Mouse (Mus musculus): ENCODE measurements at regions not wholly inside any gene's neighbourhood (a gene's known extent, or its start where the extent isn't known, plus 50 kb on each side); places are given as distances from the start of the nearest gene placed in this dataset.

- ChIA-PET CTCF (interaction anchor here (1.8 to 2.8 kb wide), 3 partner anchors 10 to 27 kb away, joined by 4 to 7 read pairs (median 4); no protein-coding TSS in a partner anchor), POLR2A (no interaction called here)
- no peak for DNase-seq (ENCODE audit: low read depth, low spot score)
- no peak for TF ChIP-seq CTCF (IDR thresholded peaks at IDR 0.05)
- in situ Hi-C loops (cut with MboI; ENCODE audit: low pct_unique_long_range_greater_than_20kb): no loop called here
- peak; percentile 82 for ATAC-seq
- no peaks in the 10 kb centered on the region for H3K27me3 ChIP-seq
Measured at GRCm38 (mm10) chr3:49686182-49686895, 70.8 kb downstream of the Pcdh18 start.

GRCm38 (mm10) chr3:49674921-49675320 is 82.2 kb downstream of the Pcdh18 start:
- POLR2A ChIA-PET: no interaction called here
- no peak for TF ChIP-seq CTCF (IDR thresholded peaks at IDR 0.05)
- CTCF ChIA-PET: interaction anchor here (1.6 kb wide), 1 partner anchor 10 kb away, joined by 7 read pairs; no protein-coding TSS in a partner anchor
- no peak for DNase-seq (ENCODE audit: low read depth, low spot score)
- ATAC-seq: peak; percentile 84
- H3K27me3 ChIP-seq: no peaks in the 10 kb centered on the region
- in situ Hi-C loops (cut with MboI; ENCODE audit: low pct_unique_long_range_greater_than_20kb): no loop called here

- ChIA-PET POLR2A (interaction anchor here (1.1 kb wide), 1 partner anchor 10 kb away, joined by 3 read pairs; no protein-coding TSS in a partner anchor), CTCF (interaction anchor here (1.5 kb wide), 1 partner anchor 24 kb away, joined by 3 read pairs; no protein-coding TSS in a partner anchor)
- no peak for ATAC-seq
- in situ Hi-C loops (cut with MboI; ENCODE audit: low pct_unique_long_range_greater_than_20kb): no loop called here
- no peaks in the 10 kb centered on the region for H3K27me3 ChIP-seq
- no peak for TF ChIP-seq CTCF (IDR thresholded peaks at IDR 0.05)
- DNase-seq (ENCODE audit: low read depth, low spot score): no peak
Measured at GRCm38 (mm10) chr3:49672685-49673184, 84.4 kb downstream of the Pcdh18 start.

DNA sequence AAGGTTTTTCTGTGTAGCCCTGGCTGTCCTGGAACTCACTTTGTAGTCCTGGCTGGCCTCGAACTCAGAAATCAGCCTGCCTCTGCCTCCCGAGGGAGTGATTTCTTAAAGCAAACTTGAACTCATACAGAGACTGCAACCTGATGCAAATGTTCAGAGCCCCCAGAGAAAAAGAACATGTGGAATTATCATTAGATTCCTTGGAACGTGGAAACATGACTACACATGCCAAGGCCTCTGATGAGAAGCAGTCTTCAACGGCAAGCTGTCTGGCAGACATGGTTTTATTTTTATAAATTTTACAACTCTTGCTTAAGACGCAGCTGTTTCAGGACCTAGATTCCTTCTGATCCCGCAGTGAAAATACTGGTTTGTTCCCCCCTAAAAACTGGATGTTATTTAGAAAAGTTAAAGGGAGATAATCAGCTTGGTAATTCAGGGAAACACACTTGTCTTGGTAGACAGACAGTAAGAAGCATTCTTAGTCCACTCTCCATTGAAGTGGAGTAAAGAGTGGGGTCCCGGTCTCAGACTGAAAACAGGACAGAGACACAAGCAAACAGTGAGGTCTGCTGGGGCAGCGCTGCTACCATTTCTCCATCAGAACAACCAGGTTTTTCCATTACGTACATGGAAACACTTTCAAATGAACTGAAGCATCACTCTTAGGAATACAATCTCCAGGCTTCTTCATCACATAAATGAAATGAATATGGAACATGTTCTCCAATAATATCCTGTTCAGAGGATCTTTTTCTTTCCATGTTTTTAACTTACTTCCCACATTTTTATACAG is 89.4 kb downstream of the Pcdh18 start:
- CTCF ChIA-PET: no interaction called here
- POLR2A ChIA-PET: no interaction called here
- ATAC-seq (no peak), DNase-seq (ENCODE audit: low read depth, low spot score) (no peak)
- no peaks in the 10 kb centered on the region for H3K27me3 ChIP-seq
- TF ChIP-seq CTCF (IDR thresholded peaks at IDR 0.05): no peak
- in situ Hi-C loops (cut with MboI; ENCODE audit: low pct_unique_long_range_greater_than_20kb): no loop called here

GRCm38 (mm10) chr3:49666516-49666915 is 90.6 kb downstream of the Pcdh18 start:
- ChIA-PET POLR2A (no interaction called here), CTCF (no interaction called here)
- no peak for TF ChIP-seq CTCF (IDR thresholded peaks at IDR 0.05)
- ATAC-seq: no peak
- DNase-seq (ENCODE audit: low read depth, low spot score): no peak
- H3K27me3 ChIP-seq: no peaks in the 10 kb centered on the region
- in situ Hi-C loops (cut with MboI; ENCODE audit: low pct_unique_long_range_greater_than_20kb): no loop called here

DNA sequence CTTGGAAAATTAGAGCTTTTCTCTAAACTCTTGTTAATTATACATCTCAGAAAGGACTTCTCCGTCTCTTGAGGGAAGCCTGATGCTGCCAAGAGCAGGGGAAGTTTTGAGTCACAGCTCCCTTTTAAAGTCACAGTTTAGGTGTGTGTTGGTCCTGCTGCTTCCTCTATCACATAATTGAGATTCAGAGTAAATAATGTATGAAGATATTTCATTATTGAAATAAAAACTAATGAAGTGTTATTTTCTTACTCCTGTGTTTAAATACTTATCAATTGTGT is 108.3 kb downstream of the Pcdh18 start:
- in situ Hi-C loops (cut with MboI; ENCODE audit: low pct_unique_long_range_greater_than_20kb): no loop called here
- H3K27me3 ChIP-seq: peaks cover 15% of the 10 kb centered on the region
- TF ChIP-seq CTCF (IDR thresholded peaks at IDR 0.05): no peak
- POLR2A ChIA-PET: no interaction called here
- DNase-seq (ENCODE audit: low read depth, low spot score): no peak
- CTCF ChIA-PET: interaction anchor here (1.1 kb wide), 1 partner anchor 24 kb away, joined by 3 read pairs; no protein-coding TSS in a partner anchor
- no peak for ATAC-seq

DNA sequence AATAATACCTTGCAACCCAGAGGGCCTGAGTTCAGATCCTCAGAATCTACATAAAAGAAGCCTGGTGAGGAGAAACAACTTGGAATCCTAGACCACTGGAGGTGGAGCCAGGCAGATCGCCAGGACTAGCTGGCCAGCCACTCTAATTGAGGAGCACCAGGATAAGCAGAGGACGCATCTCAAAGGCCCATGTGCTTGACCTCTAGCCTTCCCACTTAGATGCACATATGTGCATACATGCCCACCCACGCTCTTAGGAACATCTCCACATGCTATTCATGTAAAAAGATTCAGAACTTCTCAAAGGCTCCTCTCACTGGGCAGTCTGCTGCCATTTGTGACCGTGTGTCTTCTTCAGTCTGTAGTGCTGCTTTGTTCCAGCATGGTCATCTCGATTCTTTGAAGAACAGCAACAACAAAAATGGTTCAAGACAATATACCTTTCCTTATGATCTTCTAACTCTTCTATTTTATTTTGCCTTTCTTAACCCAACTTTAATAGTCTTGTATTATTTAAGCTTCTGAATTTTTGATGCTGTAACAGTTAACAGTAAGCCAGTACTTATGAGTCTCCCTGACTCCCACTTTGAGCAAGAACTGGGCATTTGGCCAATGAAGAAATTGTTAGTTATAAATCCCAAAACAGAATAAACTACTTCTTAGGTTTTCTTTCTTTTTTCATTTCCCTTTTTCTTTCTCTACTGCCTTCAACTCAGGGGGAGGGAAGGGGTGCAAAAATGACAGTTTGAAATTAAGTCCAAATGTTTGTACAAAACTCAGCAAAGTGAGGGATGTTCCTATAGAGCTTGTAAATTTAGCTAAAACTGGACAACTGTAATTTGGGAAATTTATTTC is 108.9 kb downstream of the Pcdh18 start:
- no peak for TF ChIP-seq CTCF (IDR thresholded peaks at IDR 0.05)
- POLR2A ChIA-PET: no interaction called here

DNA sequence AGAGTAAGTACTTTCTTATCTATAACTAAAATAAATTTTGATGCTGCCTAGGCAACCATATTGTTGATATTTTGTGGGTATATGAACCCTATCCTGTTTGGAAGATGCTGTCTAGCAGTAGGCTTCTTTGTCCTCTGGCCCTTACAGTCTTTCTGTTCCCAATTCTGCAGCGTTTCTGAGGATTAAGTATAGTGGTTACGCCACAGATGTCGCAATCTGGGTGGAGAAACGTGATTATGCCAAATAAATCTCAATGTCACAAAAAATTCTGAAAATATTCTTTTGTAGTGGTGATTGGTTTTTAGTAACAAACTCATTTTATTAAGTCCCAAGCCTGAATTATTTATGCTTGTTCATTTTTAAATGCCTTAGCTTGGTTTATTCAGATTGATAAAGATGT is 112.1 kb downstream of the Pcdh18 start:
- no peak for TF ChIP-seq CTCF (IDR thresholded peaks at IDR 0.05)

More for the DNA sequence above, 108.9 kb downstream of the Pcdh18 start:
- ATAC-seq (no peak), DNase-seq (ENCODE audit: low read depth, low spot score) (no peak)
- CTCF ChIA-PET: interaction anchor here (1.1 kb wide), 1 partner anchor 25 kb away, joined by 3 read pairs; no protein-coding TSS in a partner anchor
- in situ Hi-C loops (cut with MboI; ENCODE audit: low pct_unique_long_range_greater_than_20kb): no loop called here
- peaks cover 11% of the 10 kb centered on the region for H3K27me3 ChIP-seq

GRCm38 (mm10) chr3:49643871-49644270 is 113.3 kb downstream of the Pcdh18 start:
- in situ Hi-C loops (cut with MboI; ENCODE audit: low pct_unique_long_range_greater_than_20kb): no loop called here
- ChIA-PET POLR2A (no interaction called here), CTCF (no interaction called here)
- ATAC-seq (no peak), DNase-seq (ENCODE audit: low read depth, low spot score) (no peak)
- H3K27me3 ChIP-seq: no peaks in the 10 kb centered on the region
- TF ChIP-seq CTCF (IDR thresholded peaks at IDR 0.05): no peak

More for the DNA sequence above, 112.1 kb downstream of the Pcdh18 start:
- ChIA-PET CTCF (no interaction called here), POLR2A (no interaction called here)
- in situ Hi-C loops (cut with MboI; ENCODE audit: low pct_unique_long_range_greater_than_20kb): no loop called here
- DNase-seq (ENCODE audit: low read depth, low spot score): no peak
- H3K27me3 ChIP-seq: no peaks in the 10 kb centered on the region
- no peak for ATAC-seq

- no peaks in the 10 kb centered on the region for H3K27me3 ChIP-seq
- DNase-seq (ENCODE audit: low read depth, low spot score) (peak; percentile 69), ATAC-seq (peak; percentile 93)
- no peak for TF ChIP-seq CTCF (IDR thresholded peaks at IDR 0.05)
- CTCF ChIA-PET: no interaction called here
- in situ Hi-C loops (cut with MboI; ENCODE audit: low pct_unique_long_range_greater_than_20kb): no loop called here
- POLR2A ChIA-PET: no interaction called here
Measured at GRCm38 (mm10) chr3:49641966-49642758, 115.0 kb downstream of the Pcdh18 start.
